Mouse (Mus musculus) lung, embryonic 16.5 days (tissue): ENCODE results near the gene Cyp39a1. TPM values are rescaled to one million over a fixed set of nuclear protein-coding genes. Genes with fewer than 3 reads are reported as not detected.

Experiments
- ATAC-seq: fragments of 200-750 bp; cut with Nextera tagmentation; 2 replicates; pipeline ENCODE4 v1.8.0; 2017; ENCODE audit warnings: low read depth, mild to moderate bottlenecking, moderate library complexity
- H3K27ac ChIP-seq: fragments of 300-500 bp; sonication (generic); 2 replicates; pipeline ENCODE4 v1.5.1; 2014; ENCODE audit warnings: mild to moderate bottlenecking, control low read depth, low read length
- H3K27me3 ChIP-seq: fragments of 300-500 bp; sonication (generic); 2 replicates; pipeline ENCODE4 v1.6.1; 2014; ENCODE audit warnings: low read depth, low read length, mixed read lengths; ENCODE audit not compliant: control insufficient read depth, insufficient read depth
- H3K36me3 ChIP-seq: fragments of 300-500 bp; sonication (generic); 2 replicates; pipeline ENCODE4 v1.6.1; 2014; ENCODE audit warnings: low read length; ENCODE audit not compliant: control insufficient read depth, insufficient read depth
- H3K4me1 ChIP-seq: fragments of 300-500 bp; sonication (generic); replicated peaks from 2 replicates; pipeline ENCODE4 v1.6.1; 2014; ENCODE audit warnings: low read length, mixed read lengths; ENCODE audit not compliant: control insufficient read depth, insufficient read depth
- H3K4me2 ChIP-seq: fragments of 300-500 bp; sonication (generic); 2 replicates; pipeline ENCODE4 v1.6.1; 2014; ENCODE audit warnings: low read depth, low read length, control low read depth
- H3K4me3 ChIP-seq: fragments of 300-500 bp; sonication (generic); 2 replicates; pipeline ENCODE4 v1.5.1; 2014; ENCODE audit warnings: mild to moderate bottlenecking, low read length, control low read depth
- H3K9ac ChIP-seq: fragments of 300-500 bp; sonication (generic); 2 replicates; pipeline ENCODE4 v1.6.1; 2014; ENCODE audit warnings: low read length, control low read depth
- H3K9me3 ChIP-seq: fragments of 300-500 bp; sonication (generic); 2 replicates; pipeline ENCODE4 v1.6.1; 2016; ENCODE audit warnings: low read length; ENCODE audit not compliant: control insufficient read depth
- WGBS: fragments of 180-500 bp; shearing (Covaris S2); extraction: QIAGEN DNeasy Blood & Tissue Kit; methylation state at CpG from one replicate; pipeline ENCODE4 v1.1.7; 2014; 5-methylcytosine and 5-hydroxymethylcytosine counted together
- polyA plus RNA-seq: library from polyadenylated mRNA; unstranded; fragments of >200 nt; fragmentation: Nextera tagmentation; extraction: Ambion mirVana; gene quantifications from 2 replicates; pipeline ENCODE4 v1.2.1, GENCODE M21; 2015

Gene Cyp39a1
- polyA plus RNA-seq, 1 experiment from 2014 or later = 48.9 TPM

GRCm38 (mm10) chr17:43788222-43788621 is 121.0 kb downstream of the Cyp39a1 start:
- H3K27me3 ChIP-seq = no peaks in the 10 kb centered on the region
- peaks cover 2% of the 10 kb centered on the region; the same call in 1 of the 2 replicates for H3K4me1 ChIP-seq
- H3K36me3 ChIP-seq = no peaks in the 10 kb centered on the region
- no peak overlapping the region for H3K9ac ChIP-seq
- 79% methylated on average over 5 of the region's 5 CpGs for WGBS
- no peak overlapping the region for H3K27ac ChIP-seq
- no peak overlapping the region for H3K4me3 ChIP-seq
- no peaks in the 10 kb centered on the region for H3K9me3 ChIP-seq
- ATAC-seq = no peak
- no peak overlapping the region for H3K4me2 ChIP-seq

GRCm38 (mm10) chr17:43789376-43789775 is 122.2 kb downstream of the Cyp39a1 start:
- no peak overlapping the region for H3K4me3 ChIP-seq
- H3K27ac ChIP-seq = no peak overlapping the region
- H3K9me3 ChIP-seq = no peaks in the 10 kb centered on the region
- H3K36me3 ChIP-seq = no peaks in the 10 kb centered on the region
- peaks cover 2% of the 10 kb centered on the region; the same call in 1 of the 2 replicates for H3K4me1 ChIP-seq
- no peak overlapping the region for H3K4me2 ChIP-seq
- H3K27me3 ChIP-seq = no peaks in the 10 kb centered on the region
- H3K9ac ChIP-seq = no peak overlapping the region
- ATAC-seq = no peak

GRCm38 (mm10) chr17:43791751-43792150 is 124.5 kb downstream of the Cyp39a1 start:
- WGBS = 78% methylated on average over 3 of the region's 3 CpGs
- no peak for ATAC-seq
- Histone ChIP-seq H3K4me3 (no peak overlapping the region), H3K27ac (no peak overlapping the region), H3K4me2 (no peak overlapping the region), H3K9me3 (no peaks in the 10 kb centered on the region), H3K36me3 (no peaks in the 10 kb centered on the region), H3K9ac (no peak overlapping the region), H3K4me1 (no peaks in the 10 kb centered on the region), H3K27me3 (no peaks in the 10 kb centered on the region)

- Histone ChIP-seq H3K36me3 (no peaks in the 10 kb centered on the region), H3K4me1 (no peaks in the 10 kb centered on the region), H3K4me2 (no peak overlapping the region), H3K27ac (no peak overlapping the region), H3K9ac (no peak overlapping the region), H3K4me3 (no peak overlapping the region), H3K9me3 (no peaks in the 10 kb centered on the region), H3K27me3 (no peaks in the 10 kb centered on the region)
- WGBS = 55% methylated on average over 1 of the region's 1 CpGs
- no peak for ATAC-seq
Measured at GRCm38 (mm10) chr17:43794731-43795280, 127.6 kb downstream of the Cyp39a1 start.

Other genes starting within 250 kb of the Cyp39a1 start
- gene Mep1a, start 164.6 kb upstream of the Cyp39a1 start, polyA plus RNA-seq = 0.23 TPM in 1 of 2 replicates, not detected in the other
- gene Ankrd66, start 123.8 kb upstream of the Cyp39a1 start, polyA plus RNA-seq = 0.94 and 0.96 TPM in 2 replicates
- 10.9 and 11.3 TPM in 2 replicates for gene Pla2g7, start 99.3 kb upstream of the Cyp39a1 start, polyA plus RNA-seq
- gene Tdrd6, start 37.1 kb upstream of the Cyp39a1 start, polyA plus RNA-seq = not detected in 2 replicates
- gene Slc25a27, start 211 bp upstream of the Cyp39a1 start, polyA plus RNA-seq = 19.0 and 23.9 TPM in 2 replicates
- gene Rcan2, start 133.9 kb downstream of the Cyp39a1 start, polyA plus RNA-seq = 5.3 and 6.0 TPM in 2 replicates